Mouse (Mus musculus): Measurements from ENCODE around the gene Kmt2c. TPM values are rescaled to one million over a fixed set of nuclear protein-coding genes. Genes with fewer than 3 reads are reported as not detected.
A peak's percentile ranks its signal among the peaks of the same experiment; 100 is the strongest.
"Not testable (repeated sequence)": the region's sequence is repeated elsewhere in the genome, so short reads cannot be mapped to it uniquely, and the experiment has no call there.

Gene Kmt2c
- total RNA-seq, 2 experiments from 2014 or later = 45.2 to 45.5 TPM

DNA sequence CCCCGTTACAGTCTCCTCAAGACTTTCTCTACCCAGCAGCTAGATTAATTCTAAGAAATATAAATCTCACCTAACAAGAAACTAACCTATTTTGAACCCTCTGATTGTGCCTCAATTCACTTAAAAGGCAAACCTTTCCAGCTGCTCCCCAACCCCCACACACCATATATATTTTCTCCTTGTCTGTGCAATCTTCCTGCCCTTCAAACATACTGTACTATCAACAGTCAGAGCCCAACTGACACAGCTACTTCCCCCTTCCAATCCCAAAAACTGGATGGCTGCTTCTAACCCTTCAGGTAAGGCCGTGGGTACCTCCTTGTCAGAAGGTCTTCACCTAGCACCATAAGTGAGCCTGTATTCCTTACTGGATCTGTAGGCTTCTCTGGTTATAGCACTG, 130.2 kb downstream of the Kmt2c start:
- DNase-seq = no peak

GRCm38 (mm10) chr5:25367126-25367525, 131.5 kb downstream of the Kmt2c start:
- no peak for DNase-seq

DNA sequence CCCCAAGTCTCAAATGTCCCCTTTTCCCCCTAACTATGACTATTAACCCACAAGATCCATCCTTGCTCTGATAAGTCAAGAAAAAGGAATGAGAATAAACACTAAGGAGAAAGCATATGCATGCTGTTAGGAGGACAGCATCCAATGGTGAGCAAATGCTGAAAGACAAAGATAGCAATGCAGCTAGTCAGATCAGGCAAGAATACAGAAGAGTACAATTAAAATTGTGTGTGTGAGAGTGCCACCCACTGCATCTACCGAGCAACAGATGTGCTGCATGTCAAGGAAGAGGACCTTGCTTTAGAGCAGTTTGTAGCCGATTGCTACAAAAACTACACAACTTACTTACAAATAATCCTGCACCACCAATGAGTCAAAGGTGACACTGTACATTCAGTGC, 145.1 kb downstream of the Kmt2c start:
- no peak for DNase-seq

DNA sequence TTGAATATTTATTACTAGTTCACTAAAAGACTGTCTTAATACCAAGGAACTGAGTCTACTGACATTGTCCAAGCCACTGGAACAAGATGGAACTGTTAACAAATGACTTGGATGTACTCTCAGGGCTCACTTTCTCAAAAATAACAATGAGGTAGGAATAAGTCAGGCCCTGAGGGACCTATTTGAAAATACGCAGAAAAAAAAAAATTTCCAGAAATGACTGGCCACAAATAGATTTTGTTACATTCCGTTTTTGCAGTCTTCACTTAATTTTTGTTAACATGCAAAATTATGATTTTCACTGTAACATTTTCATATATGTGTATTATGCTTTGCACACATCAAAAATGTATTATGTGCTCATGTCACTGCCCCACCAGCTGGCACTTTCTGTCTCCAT, 167.3 kb downstream of the Kmt2c start:
- DNase-seq = no peak

- DNase-seq = peak; percentile 26
These were observed 184.7 kb downstream of the Kmt2c start for GRCm38 (mm10) chr5:25313881-25314280.

- no peak for DNase-seq
These were observed 188.4 kb downstream of the Kmt2c start for GRCm38 (mm10) chr5:25310226-25310625.

DNA sequence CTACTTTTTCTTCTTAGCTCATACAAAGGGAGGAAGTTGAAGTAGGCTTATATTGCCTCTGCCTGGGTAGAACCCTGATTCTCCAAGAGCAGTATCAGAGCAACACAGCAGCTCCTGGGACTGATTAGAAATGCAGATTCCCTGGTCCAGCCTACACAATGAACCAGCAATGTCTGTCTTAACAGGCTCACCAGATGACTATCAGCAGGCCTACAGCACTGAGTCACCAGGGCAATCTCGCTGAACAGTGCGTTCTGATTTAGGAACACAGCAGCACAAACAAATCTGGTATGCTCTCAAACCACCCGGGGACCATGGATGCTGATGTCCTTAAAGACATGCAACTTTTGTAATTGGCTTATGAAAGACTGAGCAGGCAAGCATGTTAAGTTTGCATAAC, 201.8 kb downstream of the Kmt2c start:
- DNase-seq = no peak

DNA sequence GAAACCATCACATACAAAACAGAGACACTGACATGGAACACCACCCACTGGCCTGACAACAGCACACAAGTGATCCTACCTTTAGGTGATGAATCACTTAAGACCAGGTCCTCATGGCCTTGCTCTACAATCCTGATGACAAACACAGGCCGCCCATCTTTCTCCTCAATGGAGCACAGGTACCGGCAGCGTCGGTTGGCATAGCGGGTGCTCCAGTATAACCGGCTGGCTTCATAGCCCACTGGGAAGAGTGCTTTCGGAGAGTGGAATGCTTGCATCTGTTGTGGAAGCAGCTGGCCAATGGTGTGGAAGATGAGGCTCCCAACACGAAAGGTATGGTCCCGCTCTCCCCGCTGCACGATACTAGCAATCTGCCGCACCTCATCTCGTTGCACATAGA, 214.6 kb downstream of the Kmt2c start:
- no peak for DNase-seq

- DNase-seq = no peak
These were observed 222.2 kb downstream of the Kmt2c start for GRCm38 (mm10) chr5:25276365-25276764.

- no peak for DNase-seq
These were observed 223.0 kb downstream of the Kmt2c start for GRCm38 (mm10) chr5:25275629-25276028.

GRCm38 (mm10) chr5:25268258-25268888, 230.2 kb downstream of the Kmt2c start:
- DNase-seq = no peak

DNA sequence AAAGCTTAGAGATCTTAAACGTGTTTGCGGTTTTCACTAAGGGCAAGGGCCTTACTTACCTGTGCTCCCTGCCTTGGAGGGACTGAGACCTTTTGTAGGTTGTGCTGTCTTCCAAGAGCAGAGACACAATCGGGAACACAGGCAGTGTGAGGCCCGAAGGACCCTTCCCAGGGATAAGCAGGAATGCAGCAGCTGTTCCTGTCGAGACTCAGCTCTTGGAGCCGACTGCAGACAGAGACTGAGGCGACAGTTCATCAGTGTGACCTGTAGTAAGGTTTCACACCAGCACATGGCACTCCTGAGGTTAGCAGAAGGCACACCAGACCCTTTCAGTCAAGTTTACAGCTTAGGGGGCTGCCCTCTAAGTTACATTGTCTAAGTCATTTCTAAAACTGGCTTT, 236.3 kb downstream of the Kmt2c start:
- DNase-seq = no peak

DNA sequence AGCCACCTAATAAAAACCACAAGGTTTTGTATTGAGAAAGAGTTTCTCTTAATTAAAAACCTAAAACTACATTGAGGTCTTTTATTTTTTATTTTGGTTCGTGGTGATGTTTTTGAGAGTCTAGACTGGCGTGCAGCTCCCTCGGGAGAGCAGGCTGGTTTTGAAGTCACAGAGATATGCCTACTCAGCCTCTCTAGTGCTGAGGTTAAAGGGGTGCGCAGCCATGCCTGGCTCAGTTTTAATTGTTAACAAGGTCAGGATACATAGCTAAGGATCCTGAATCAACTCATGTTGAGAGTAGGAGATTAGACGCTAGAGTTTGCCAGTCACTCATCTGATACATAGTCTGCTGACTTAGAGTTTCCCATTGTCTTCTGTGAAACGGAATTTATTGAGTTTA, 237.1 kb downstream of the Kmt2c start:
- DNase-seq = no peak

- DNase-seq = no peak
These were observed 241.9 kb downstream of the Kmt2c start for GRCm38 (mm10) chr5:25256686-25257085.

DNA sequence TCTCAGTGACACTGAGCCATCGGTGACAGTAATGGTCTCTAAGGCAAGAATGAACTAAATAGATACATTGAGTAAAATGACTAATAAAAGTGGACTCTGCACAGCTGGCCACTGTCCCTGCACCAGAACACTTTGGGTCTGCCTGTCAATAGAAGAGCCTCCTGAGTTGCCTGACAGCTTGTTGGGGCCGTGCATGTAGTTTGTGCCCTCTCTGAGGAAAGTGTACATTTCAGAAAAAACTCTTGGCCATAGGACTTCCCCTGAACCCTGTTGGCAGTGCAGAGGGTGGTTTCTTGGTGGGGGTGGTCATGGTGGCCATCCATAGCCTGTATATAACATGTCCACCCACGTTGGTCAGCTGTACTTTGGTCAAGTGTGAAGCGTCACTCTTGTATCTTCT, 244.1 kb downstream of the Kmt2c start:
- no peak for DNase-seq

GRCm38 (mm10) chr5:25252825-25253544, 245.6 kb downstream of the Kmt2c start:
- no peak for DNase-seq

DNA sequence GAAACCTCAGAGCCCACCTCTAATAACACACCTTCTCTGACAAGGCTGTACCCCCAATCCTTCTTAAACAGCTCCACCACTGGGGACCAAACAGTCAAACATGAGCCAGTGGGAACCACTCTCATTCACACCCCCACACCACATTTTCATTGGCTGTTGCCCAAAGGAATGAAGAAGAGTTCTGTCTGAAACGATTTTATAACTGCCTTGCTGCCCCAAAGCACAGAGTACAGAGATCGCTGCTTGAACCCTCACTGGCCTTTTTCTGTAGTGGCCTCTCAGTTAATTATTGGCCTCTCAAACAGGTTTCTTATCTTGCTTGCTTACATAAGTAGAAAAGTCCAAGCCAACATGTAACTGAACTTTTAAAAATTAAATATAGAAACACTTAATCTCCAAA, 246.2 kb downstream of the Kmt2c start:
- DNase-seq = no peak

DNA sequence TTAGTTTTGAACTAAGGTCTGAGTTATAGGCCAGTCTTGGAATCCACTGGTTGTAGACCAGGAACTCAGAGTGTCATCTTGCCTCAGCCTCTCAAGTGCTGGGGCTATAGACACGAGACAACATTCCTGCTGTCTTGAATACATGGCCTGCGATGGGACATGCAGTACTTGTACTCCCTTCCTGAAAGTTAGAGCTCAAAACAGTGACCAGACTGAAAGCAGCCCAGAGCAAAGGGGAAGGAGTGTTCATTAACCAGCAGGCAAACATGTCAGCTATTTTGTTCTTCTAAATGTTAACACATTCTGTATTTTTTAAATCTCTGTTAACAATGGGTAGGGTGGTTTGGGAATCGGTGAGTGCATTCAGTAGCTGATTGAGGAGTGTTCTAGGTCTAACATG, 251.5 kb downstream of the Kmt2c start:
- DNase-seq = no peak

GRCm38 (mm10) chr5:25246473-25246865, 252.1 kb downstream of the Kmt2c start:
- no peak for DNase-seq

GRCm38 (mm10) chr5:25245806-25246472, 252.6 kb downstream of the Kmt2c start:
- DNase-seq = no peak

DNA sequence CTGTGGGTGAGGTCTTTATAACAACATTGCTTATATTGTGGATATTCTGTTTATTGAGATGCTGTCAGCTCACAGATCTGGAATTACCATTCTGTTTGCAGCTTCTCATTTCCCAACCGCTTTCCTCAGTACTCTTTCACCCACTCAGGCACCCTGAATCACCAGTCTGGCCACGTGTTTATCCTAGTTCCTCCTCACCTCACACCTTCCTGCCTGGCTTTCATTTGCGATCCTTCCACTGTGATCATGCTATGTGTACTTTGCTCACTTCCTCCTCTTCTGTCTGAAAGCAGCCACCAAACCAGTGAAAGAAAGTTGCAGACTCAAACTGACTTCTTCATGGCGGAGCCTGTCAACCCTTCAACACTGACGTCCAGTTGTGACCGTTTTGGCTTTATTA, 255.5 kb downstream of the Kmt2c start:
- DNase-seq = no peak

GRCm38 (mm10) chr5:25224377-25224776, 274.2 kb downstream of the Kmt2c start:
- not testable (repeated sequence) for DNase-seq

GRCm38 (mm10) chr5:25222752-25223702, 275.6 kb downstream of the Kmt2c start, which contains the start of gene E130116L18Rik:
E130116L18Rik (minus strand) TSS chr5:25223153.
- DNase-seq = peak; percentile 93

Data from heart, postnatal 4 days (tissue).